In genomic region chr5:29569378-29570280, GRCm38 (mm10) we compare ENCODE assay signal across 8 mouse cellular contexts. TPM values are rescaled to one million over a fixed set of nuclear protein-coding genes. Genes with fewer than 3 reads are reported as not detected.
A peak's percentile ranks its signal among the peaks of the same experiment; 100 is the strongest.
DNase-seq lines count a peak whose midpoint lies in the region; ATAC-seq lines count a peak whose summit lies in the region.

No protein-coding gene starts in this region.

- ATAC-seq in lung, embryonic 15.5 days (ENCODE audit: borderline replicate concordance, extremely low read depth, low FRiP score, low TSS enrichment): peak; percentile 92
- ATAC-seq in midbrain, embryonic 16.5 days: peak; percentile 77

- DNase-seq in lung, postnatal 14 days: no peak
- DNase-seq in ZHBTc4 (ENCODE audit: low read depth, low spot score): peak; percentile 85
- DNase-seq in forebrain, embryonic 10.5 days (ENCODE audit: extremely low spot score, low spot score): no peak
- peak; percentile 77 to 78 for DNase-seq in kidney, postnatal 36 days
- DNase-seq in cerebellum, postnatal 25 days: no peak
- DNase-seq in layer of hippocampus, postnatal 36 days: no peak

- H3K9me3 ChIP-seq in lung, embryonic 15.5 days: no peaks in the 10 kb centered on the region
- H3K9me3 ChIP-seq in forebrain, embryonic 10.5 days: no peaks in the 10 kb centered on the region; the same call in 1 of the 2 replicates
- H3K9me3 ChIP-seq in midbrain, embryonic 16.5 days (replicated peaks; ENCODE audit: control insufficient read depth, low read length, poor library complexity, severe bottlenecking): no peaks in the 10 kb centered on the region

- H3K27me3 ChIP-seq in lung, embryonic 15.5 days: no peaks in the 10 kb centered on the region
- no peaks in the 10 kb centered on the region for H3K27me3 ChIP-seq in forebrain, embryonic 10.5 days (ENCODE audit: poor library complexity, severe bottlenecking)
- H3K27me3 ChIP-seq in midbrain, embryonic 16.5 days (ENCODE audit: control insufficient read depth, insufficient read depth, low read depth, low read length): no peaks in the 10 kb centered on the region

- H3K36me3 ChIP-seq in lung, embryonic 15.5 days: 0 out of 2 replicates have a peak, but pooled peaks cover 6% of the 10 kb centered on the region
- peaks cover 32% of the 10 kb centered on the region for H3K36me3 ChIP-seq in forebrain, embryonic 10.5 days (replicated peaks)
- H3K36me3 ChIP-seq in midbrain, embryonic 16.5 days (ENCODE audit: control insufficient read depth, insufficient read depth, low read length): no peaks in the 10 kb centered on the region

- H3K4me1 ChIP-seq in lung, embryonic 15.5 days: peaks cover 11% of the 10 kb centered on the region
- H3K4me1 ChIP-seq in forebrain, embryonic 10.5 days: peaks cover 14% of the 10 kb centered on the region
- peaks cover 29% of the 10 kb centered on the region for H3K4me1 ChIP-seq in midbrain, embryonic 16.5 days (ENCODE audit: control insufficient read depth, insufficient read depth, low read length)

- H3K4me3 ChIP-seq in lung, embryonic 15.5 days: peak overlapping the region; percentile 85
- peak overlapping the region; percentile 68 for H3K4me3 ChIP-seq in forebrain, embryonic 10.5 days
- H3K4me3 ChIP-seq in midbrain, embryonic 16.5 days (ENCODE audit: low read depth, low read length): peak overlapping the region; percentile 77

- H3K27ac ChIP-seq in lung, embryonic 15.5 days: peak overlapping the region; percentile 94
- peak overlapping the region; percentile 92 for H3K27ac ChIP-seq in forebrain, embryonic 10.5 days
- peak overlapping the region; percentile 94 for H3K27ac ChIP-seq in midbrain, embryonic 16.5 days (ENCODE audit: low read length)

- H3K9ac ChIP-seq in lung, embryonic 15.5 days: peak overlapping the region; percentile 54
- H3K9ac ChIP-seq in midbrain, embryonic 16.5 days (ENCODE audit: low read depth, low read length): peak overlapping the region; percentile 80

- WGBS in lung, embryonic 15.5 days: 2% methylated on average over 66 of the region's 67 CpGs
- WGBS in forebrain, embryonic 10.5 days: 3% methylated on average over 66 of the region's 67 CpGs
- 2% methylated on average over 60 of the region's 67 CpGs for WGBS in midbrain, embryonic 16.5 days

- peak overlapping the region; percentile 87 for H3K4me2 ChIP-seq in lung, embryonic 15.5 days
- H3K4me2 ChIP-seq in midbrain, embryonic 16.5 days (ENCODE audit: low read length): peak overlapping the region; percentile 77

RNA-seq across cellular contexts. Expression of gene Ube3c, which starts 0.6 kb away (rescaled TPM):
- 29.0 and 29.6 TPM in 2 replicates for polyA plus RNA-seq in lung, embryonic 15.5 days (2015; fragmentation: Nextera tagmentation; extraction: Ambion mirVana)
- 17.4 and 20.0 TPM in 2 replicates for polyA plus RNA-seq in forebrain, embryonic 10.5 days (2016; fragmentation: Nextera tagmentation; extraction: Ambion mirVana)
- 31.4 and 37.2 TPM in 2 replicates for polyA plus RNA-seq in midbrain, embryonic 16.5 days (2015; fragmentation: Nextera tagmentation; extraction: Ambion mirVana)
- total RNA-seq in layer of hippocampus, postnatal 36 days (2021): 10 to 100 TPM; 78.1 to 79.5 TPM

Comparison
In these comparisons a context has a peak if more than half of its experiments do, and no peak if none do; other contexts are left out.
1. DNase-seq: peak in ZHBTc4 (single experiment) and kidney, postnatal 36 days (2 of 2); none in lung, postnatal 14 days (single experiment), forebrain, embryonic 10.5 days (single experiment), cerebellum, postnatal 25 days (0 of 2) and layer of hippocampus, postnatal 36 days (0 of 2).
2. Peak in every context shown above with its lines, with median percentiles within 50 percentile points of each other: H3K27ac ChIP-seq and H3K4me3 ChIP-seq.